In the genomic region with DNA sequence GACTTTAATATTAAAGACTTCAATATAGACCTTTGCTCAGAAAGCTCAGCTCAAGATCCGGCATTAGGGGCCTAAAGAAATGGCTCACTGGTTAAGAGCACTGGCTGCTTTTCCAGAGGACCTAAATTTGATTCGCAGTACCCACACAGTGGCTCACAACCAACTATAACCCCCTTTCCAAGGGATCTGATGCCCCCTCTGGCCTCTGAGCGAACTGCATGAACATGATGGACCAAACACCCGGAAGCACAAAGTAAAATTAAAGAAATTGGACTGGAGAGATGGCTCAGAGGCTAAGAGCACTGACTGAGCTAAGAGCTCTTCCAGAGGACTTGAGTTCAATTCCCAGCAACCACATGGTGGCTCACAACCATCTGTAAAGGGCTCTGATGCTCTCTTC, we compare ENCODE assay signal across 25 mouse cellular contexts. TPM values are rescaled to one million over a fixed set of nuclear protein-coding genes. Genes with fewer than 3 reads are reported as not detected.
DNase-seq lines count a peak whose midpoint lies in the region; ATAC-seq and TF ChIP-seq lines count a peak whose summit lies in the region.
"Had no signal": no experiment of that assay in that cellular context is flagged by ENCODE, and none has a peak within 500 bp of the region (broad histone marks: within the 10 kb centered on the region; RNA-seq: fewer than 3 reads in every experiment).

No protein-coding gene starts in this region.

- H3K9me3 ChIP-seq in forebrain, postnatal 0 days (ENCODE audit: low read length) = no peaks in the 10 kb centered on the region
- no peaks in the 10 kb centered on the region for H3K9me3 ChIP-seq in forebrain, embryonic 11.5 days (ENCODE audit: control insufficient read depth, low read length)
- no peaks in the 10 kb centered on the region for H3K9me3 ChIP-seq in liver, embryonic 14.5 days (ENCODE audit: control insufficient read depth, low read length)
- H3K9me3 ChIP-seq in liver, embryonic 11.5 days (ENCODE audit: control insufficient read depth, low read length) = no peaks in the 10 kb centered on the region
- H3K9me3 ChIP-seq in hindbrain, embryonic 10.5 days = no peaks in the 10 kb centered on the region
- H3K9me3 ChIP-seq: embryonic facial prominence, embryonic 15.5 days; forebrain, embryonic 10.5 days; G1E; limb, embryonic 13.5 days had no signal

- no peak for ATAC-seq in forebrain, postnatal 0 days
- ATAC-seq in forebrain, embryonic 11.5 days (replicated peaks; ENCODE audit: low FRiP score) = no peak
- no peak for ATAC-seq in liver, embryonic 14.5 days (ENCODE audit: insufficient read depth)
- no peak for ATAC-seq in liver, embryonic 11.5 days (replicated peaks; ENCODE audit: low FRiP score)
- ATAC-seq in megakaryocyte progenitor cell, adult 5-6 weeks (replicated peaks; ENCODE audit: poor library complexity) = peak; percentile 45; the same call in 1 of the 2 replicates
- no peak for ATAC-seq in inflammation-experienced regulatory T-cells, adult 6 months

- no peak for DNase-seq in forebrain, postnatal 0 days
- DNase-seq in forebrain, embryonic 11.5 days (ENCODE audit: low spot score) = no peak
- no peak for DNase-seq in liver, embryonic 14.5 days (ENCODE audit: low read depth in 3 of 3, low spot score in 3 of 3)
- DNase-seq in liver, embryonic 11.5 days (ENCODE audit: low spot score) = no peak
- DNase-seq in ES-CJ7 (ENCODE audit: low read depth, low spot score) = peak; percentile 57
- DNase-seq in hindbrain, embryonic 10.5 days (ENCODE audit: low spot score) = no peak
- DNase-seq: adrenal gland, postnatal 10 days; cerebellum, adult 9-10 months; gastrocnemius, postnatal 25 days; heart, postnatal 14 days; kidney, adult 18-20 months; lung, adult 18-20 months; midbrain, embryonic 14.5 days; thymus, adult 2 months had no signal

- no peak for TF ChIP-seq EP300 in liver, embryonic 14.5 days (IDR thresholded peaks at IDR 0.05; ENCODE audit: low read depth)

- no peaks in the 10 kb centered on the region for H3K36me3 ChIP-seq in forebrain, postnatal 0 days (ENCODE audit: insufficient read depth)
- no peaks in the 10 kb centered on the region for H3K36me3 ChIP-seq in forebrain, embryonic 11.5 days (ENCODE audit: control insufficient read depth, insufficient read depth, low read length)
- no peaks in the 10 kb centered on the region for H3K36me3 ChIP-seq in liver, embryonic 14.5 days (replicated peaks; ENCODE audit: control insufficient read depth, insufficient read depth, low read depth)
- H3K36me3 ChIP-seq in liver, embryonic 11.5 days (ENCODE audit: control insufficient read depth, insufficient read depth, low read length) = no peaks in the 10 kb centered on the region
- no peaks in the 10 kb centered on the region for H3K36me3 ChIP-seq in hindbrain, embryonic 10.5 days
- H3K36me3 ChIP-seq: embryonic facial prominence, embryonic 15.5 days; forebrain, embryonic 10.5 days; G1E; limb, embryonic 13.5 days had no signal

- no peak overlapping the region for H3K9ac ChIP-seq in forebrain, postnatal 0 days
- H3K9ac ChIP-seq in forebrain, embryonic 11.5 days (ENCODE audit: low read length) = no peak overlapping the region
- H3K9ac ChIP-seq in liver, embryonic 14.5 days (replicated peaks) = no peak overlapping the region
- H3K9ac ChIP-seq in liver, embryonic 11.5 days (ENCODE audit: low read depth, low read length) = no peak overlapping the region
- H3K9ac ChIP-seq: embryonic facial prominence, embryonic 15.5 days; hindbrain, embryonic 14.5 days; limb, embryonic 13.5 days had no signal

- TF ChIP-seq CTCF in forebrain, postnatal 0 days (IDR thresholded peaks at IDR 0.05; ENCODE audit: low read depth) = 0 out of 2 replicates have a peak, but pooled peaks have one; percentile 6
- peak; percentile 47 for TF ChIP-seq CTCF in liver, embryonic 14.5 days (IDR thresholded peaks at IDR 0.05; ENCODE audit: low read depth)

- WGBS in forebrain, postnatal 0 days = 80% methylated on average over 4 of the region's 4 CpGs
- 83% methylated on average over 4 of the region's 4 CpGs for WGBS in forebrain, embryonic 11.5 days
- WGBS in liver, embryonic 14.5 days (ENCODE audit: insufficient replicate concordance) = 62% methylated on average over 4 of the region's 4 CpGs
- WGBS in liver, embryonic 11.5 days = 77% methylated on average over 4 of the region's 4 CpGs
- 81% methylated on average over 4 of the region's 4 CpGs for WGBS in hindbrain, embryonic 10.5 days

- no peak overlapping the region for H3K4me3 ChIP-seq in forebrain, postnatal 0 days (ENCODE audit: low read depth, low read length)
- H3K4me3 ChIP-seq in forebrain, embryonic 11.5 days (ENCODE audit: low read depth, low read length) = no peak overlapping the region
- no peak overlapping the region for H3K4me3 ChIP-seq in liver, embryonic 14.5 days (ENCODE audit: insufficient read depth in 1 of 2, low read depth in 2 of 2, low read length in 2 of 2)
- H3K4me3 ChIP-seq in liver, embryonic 11.5 days (ENCODE audit: low read depth, low read length) = no peak overlapping the region
- H3K4me3 ChIP-seq in hindbrain, embryonic 10.5 days = no peak overlapping the region
- H3K4me3 ChIP-seq: embryonic facial prominence, embryonic 15.5 days; forebrain, embryonic 10.5 days; limb, embryonic 13.5 days; myocyte had no signal

- no peak overlapping the region for H3K27ac ChIP-seq in forebrain, postnatal 0 days (ENCODE audit: low read depth, low read length)
- H3K27ac ChIP-seq in forebrain, embryonic 11.5 days (ENCODE audit: low read depth, low read length) = no peak overlapping the region
- no peak overlapping the region for H3K27ac ChIP-seq in liver, embryonic 14.5 days
- H3K27ac ChIP-seq in liver, embryonic 11.5 days (ENCODE audit: low read depth, low read length) = no peak overlapping the region
- H3K27ac ChIP-seq in hindbrain, embryonic 10.5 days = no peak overlapping the region
- H3K27ac ChIP-seq: embryonic facial prominence, embryonic 15.5 days; forebrain, embryonic 10.5 days; hindbrain, embryonic 14.5 days; limb, embryonic 13.5 days had no signal

- H3K4me2 ChIP-seq in forebrain, postnatal 0 days (ENCODE audit: low read depth) = no peak overlapping the region
- H3K4me2 ChIP-seq in forebrain, embryonic 11.5 days (ENCODE audit: low read depth, low read length, severe bottlenecking) = no peak overlapping the region
- H3K4me2 ChIP-seq in liver, embryonic 14.5 days (ENCODE audit: low read depth) = no peak overlapping the region
- no peak overlapping the region for H3K4me2 ChIP-seq in liver, embryonic 11.5 days
- H3K4me2 ChIP-seq: embryonic facial prominence, embryonic 15.5 days; heart, embryonic 11.5 days; hindbrain, embryonic 14.5 days; limb, embryonic 13.5 days had no signal

- H3K27me3 ChIP-seq in forebrain, postnatal 0 days (ENCODE audit: insufficient read depth, low read length) = no peaks in the 10 kb centered on the region
- no peaks in the 10 kb centered on the region for H3K27me3 ChIP-seq in forebrain, embryonic 11.5 days (ENCODE audit: control insufficient read depth, insufficient read depth, low read length)
- H3K27me3 ChIP-seq in liver, embryonic 14.5 days (ENCODE audit: control insufficient read depth, insufficient read depth, low read length) = no peaks in the 10 kb centered on the region
- H3K27me3 ChIP-seq in liver, embryonic 11.5 days (replicated peaks; ENCODE audit: control insufficient read depth, insufficient read depth, low read length) = no peaks in the 10 kb centered on the region
- H3K27me3 ChIP-seq in hindbrain, embryonic 10.5 days (ENCODE audit: insufficient read depth, poor library complexity, severe bottlenecking) = no peaks in the 10 kb centered on the region
- H3K27me3 ChIP-seq: embryonic facial prominence, embryonic 15.5 days; limb, embryonic 13.5 days had no signal

- no peaks in the 10 kb centered on the region for H3K4me1 ChIP-seq in forebrain, postnatal 0 days (ENCODE audit: insufficient read depth)
- H3K4me1 ChIP-seq in forebrain, embryonic 11.5 days (replicated peaks; ENCODE audit: control insufficient read depth, insufficient read depth, low read length) = no peaks in the 10 kb centered on the region
- no peaks in the 10 kb centered on the region; a peak in 1 of 4 replicates for H3K4me1 ChIP-seq in liver, embryonic 14.5 days (replicated peaks; ENCODE audit: control insufficient read depth in 2 of 2, insufficient read depth in 2 of 2, low read length in 1 of 2)
- 0 out of 2 replicates have a peak, but pooled peaks cover 3% of the 10 kb centered on the region for H3K4me1 ChIP-seq in liver, embryonic 11.5 days (replicated peaks; ENCODE audit: control insufficient read depth, insufficient read depth, low read length)
- no peaks in the 10 kb centered on the region; the same call in 1 of the 2 replicates for H3K4me1 ChIP-seq in hindbrain, embryonic 10.5 days (replicated peaks)
- H3K4me1 ChIP-seq: embryonic facial prominence, embryonic 15.5 days; forebrain, embryonic 10.5 days had no signal

RNA-seq across cellular contexts. Expression of a gene that starts 3.4 kb away (rescaled TPM):
- total RNA-seq in forebrain, postnatal 0 days (2014; rRNA removed) = 5.3 TPM in 1 of 2 replicates, not detected in the other
- 0.71 and 0.74 TPM in 2 replicates for polyA plus RNA-seq in forebrain, postnatal 0 days (2015; fragmentation: Nextera tagmentation; extraction: Ambion mirVana)
- 0.61 and 0.89 TPM in 2 replicates for polyA plus RNA-seq in forebrain, embryonic 11.5 days (2014; fragmentation: Nextera tagmentation; extraction: Ambion mirVana)
- polyA plus RNA-seq in liver, embryonic 14.5 days (2012; rRNA removed) = 4.9 and 7.4 TPM in 2 replicates
- polyA plus RNA-seq in liver, embryonic 14.5 days (2014; fragmentation: Nextera tagmentation; extraction: Ambion mirVana) = 24.5 and 29.8 TPM in 2 replicates
- polyA plus RNA-seq in liver, embryonic 11.5 days (2014; fragmentation: Nextera tagmentation; extraction: Ambion mirVana) = 7.2 and 8.8 TPM in 2 replicates
- total RNA-seq in megakaryocyte progenitor cell, adult 5-6 weeks (2015) = 147 and 161 TPM in 2 replicates
- total RNA-seq in megakaryocyte progenitor cell, adult 5-6 weeks (2017) = 168 and 196 TPM in 2 replicates
- 1 to 10 TPM in 1 of 3 experiments, not detected in 2; 2.5 TPM for polyA plus RNA-seq in inflammation-experienced regulatory T-cells, adult 6 months (2017; shearing (Covaris generic))
- 0.27 TPM in 1 of 2 replicates, not detected in the other for polyA plus RNA-seq in hindbrain, embryonic 10.5 days (2016; fragmentation: Nextera tagmentation; extraction: Ambion mirVana)
- total RNA-seq: gastrocnemius, postnatal 25 days had no signal
- polyA plus RNA-seq: cortical plate, adult 2 months; forebrain, embryonic 10.5 days; G1E; myocyte had no signal

RNA-seq across cellular contexts. Expression of a gene that starts 25.3 kb away (rescaled TPM):
- not detected in 2 replicates for total RNA-seq in forebrain, postnatal 0 days (2014; rRNA removed)
- polyA plus RNA-seq in forebrain, postnatal 0 days (2015; fragmentation: Nextera tagmentation; extraction: Ambion mirVana) = not detected in 2 replicates
- polyA plus RNA-seq in forebrain, embryonic 11.5 days (2014; fragmentation: Nextera tagmentation; extraction: Ambion mirVana) = not detected in 2 replicates
- polyA plus RNA-seq in liver, embryonic 14.5 days (2012; rRNA removed) = 26.0 and 34.3 TPM in 2 replicates
- 15.6 and 21.7 TPM in 2 replicates for polyA plus RNA-seq in liver, embryonic 14.5 days (2014; fragmentation: Nextera tagmentation; extraction: Ambion mirVana)
- 11.1 and 12.5 TPM in 2 replicates for polyA plus RNA-seq in liver, embryonic 11.5 days (2014; fragmentation: Nextera tagmentation; extraction: Ambion mirVana)
- total RNA-seq in megakaryocyte progenitor cell, adult 5-6 weeks (2015) = not detected in 2 replicates
- total RNA-seq in megakaryocyte progenitor cell, adult 5-6 weeks (2017) = not detected in 2 replicates
- not detected for polyA plus RNA-seq in inflammation-experienced regulatory T-cells, adult 6 months (2017; shearing (Covaris generic))
- polyA plus RNA-seq in hindbrain, embryonic 10.5 days (2016; fragmentation: Nextera tagmentation; extraction: Ambion mirVana) = 0.14 TPM in 1 of 2 replicates, not detected in the other
- total RNA-seq: neutrophil, adult 5-6 weeks had no signal
- polyA plus RNA-seq: embryonic facial prominence, embryonic 15.5 days; forebrain, embryonic 10.5 days; G1E; hindbrain, embryonic 14.5 days; limb, embryonic 13.5 days; midbrain, embryonic 14.5 days; myocyte had no signal

RNA-seq across cellular contexts. Expression of a gene that starts 41.7 kb away (rescaled TPM):
- 0.19 and 0.77 TPM in 2 replicates for total RNA-seq in forebrain, postnatal 0 days (2014; rRNA removed)
- polyA plus RNA-seq in forebrain, postnatal 0 days (2015; fragmentation: Nextera tagmentation; extraction: Ambion mirVana) = 0.99 and 1.3 TPM in 2 replicates
- 0.93 and 1.2 TPM in 2 replicates for polyA plus RNA-seq in forebrain, embryonic 11.5 days (2014; fragmentation: Nextera tagmentation; extraction: Ambion mirVana)
- polyA plus RNA-seq in liver, embryonic 14.5 days (2012; rRNA removed) = 7.2 and 8.8 TPM in 2 replicates
- polyA plus RNA-seq in liver, embryonic 14.5 days (2014; fragmentation: Nextera tagmentation; extraction: Ambion mirVana) = 14.3 and 16.6 TPM in 2 replicates
- polyA plus RNA-seq in liver, embryonic 11.5 days (2014; fragmentation: Nextera tagmentation; extraction: Ambion mirVana) = 4.7 and 5.2 TPM in 2 replicates
- total RNA-seq in megakaryocyte progenitor cell, adult 5-6 weeks (2015) = 2.9 and 4.1 TPM in 2 replicates
- total RNA-seq in megakaryocyte progenitor cell, adult 5-6 weeks (2017) = 3.9 and 8.9 TPM in 2 replicates
- 10 to 100 TPM; 15.0 to 18.1 (median 17.3) TPM for polyA plus RNA-seq in inflammation-experienced regulatory T-cells, adult 6 months (2017; shearing (Covaris generic))
- polyA plus RNA-seq in hindbrain, embryonic 10.5 days (2016; fragmentation: Nextera tagmentation; extraction: Ambion mirVana) = 0.70 and 0.76 TPM in 2 replicates
